In genomic region chr14:25701986-25702385, GRCm38 (mm10) we compare ENCODE assay signal across 8 mouse cellular contexts. TPM values are rescaled to one million over a fixed set of nuclear protein-coding genes. Genes with fewer than 3 reads are reported as not detected.
A peak's percentile ranks its signal among the peaks of the same experiment; 100 is the strongest.
DNase-seq lines count a peak whose midpoint lies in the region; ATAC-seq and TF ChIP-seq lines count a peak whose summit lies in the region.

No protein-coding gene starts in this region.

- H3K9me3 ChIP-seq in limb, embryonic 11.5 days (ENCODE audit: control insufficient read depth, low read length) = no peaks in the 10 kb centered on the region
- no peaks in the 10 kb centered on the region for H3K9me3 ChIP-seq in limb, embryonic 10.5 days (replicated peaks)
- H3K9me3 ChIP-seq in kidney, embryonic 14.5 days (ENCODE audit: control insufficient read depth, low read length) = no peaks in the 10 kb centered on the region

- H3K4me1 ChIP-seq in cerebellum, adult 2 months (ENCODE audit: control insufficient read depth, insufficient read depth, low read length) = no peaks in the 10 kb centered on the region
- no peaks in the 10 kb centered on the region for H3K4me1 ChIP-seq in limb, embryonic 11.5 days (ENCODE audit: control insufficient read depth, insufficient read depth, low read length)
- H3K4me1 ChIP-seq in limb, embryonic 10.5 days = no peaks in the 10 kb centered on the region
- H3K4me1 ChIP-seq in cortical plate, adult 2 months (ENCODE audit: control insufficient read depth, insufficient read depth, low read length) = no peaks in the 10 kb centered on the region
- no peaks in the 10 kb centered on the region for H3K4me1 ChIP-seq in kidney, embryonic 14.5 days (ENCODE audit: control insufficient read depth, insufficient read depth, low read length)

- H3K4me3 ChIP-seq in cerebellum, adult 2 months (replicated peaks; ENCODE audit: insufficient read depth, low read depth, low read length) = no peak overlapping the region
- H3K4me3 ChIP-seq in limb, embryonic 11.5 days (ENCODE audit: low read depth, low read length) = no peak overlapping the region
- no peak overlapping the region for H3K4me3 ChIP-seq in limb, embryonic 10.5 days
- H3K4me3 ChIP-seq in cortical plate, adult 2 months (ENCODE audit: insufficient read depth, low read length) = no peak overlapping the region
- no peak overlapping the region for H3K4me3 ChIP-seq in kidney, embryonic 14.5 days (ENCODE audit: low read length)

- no peak overlapping the region for H3K4me2 ChIP-seq in limb, embryonic 11.5 days (ENCODE audit: low read depth, severe bottlenecking)
- no peak overlapping the region for H3K4me2 ChIP-seq in kidney, embryonic 14.5 days (replicated peaks; ENCODE audit: low read depth, low read length)

- H3K27ac ChIP-seq in cerebellum, adult 2 months (ENCODE audit: insufficient read depth, low read length) = no peak overlapping the region
- H3K27ac ChIP-seq in limb, embryonic 11.5 days (replicated peaks; ENCODE audit: low read depth, low read length) = no peak overlapping the region
- H3K27ac ChIP-seq in limb, embryonic 10.5 days = no peak overlapping the region
- H3K27ac ChIP-seq in cortical plate, adult 2 months (ENCODE audit: insufficient read depth, low read length) = no peak overlapping the region
- H3K27ac ChIP-seq in kidney, embryonic 14.5 days (ENCODE audit: low read depth, low read length) = no peak overlapping the region

- no peak for TF ChIP-seq POLR2A in cerebellum, adult 2 months (IDR thresholded peaks at IDR 0.05; ENCODE audit: borderline replicate concordance, insufficient read depth, low read length)
- no peak for TF ChIP-seq POLR2A in cortical plate, adult 2 months (IDR thresholded peaks at IDR 0.05; ENCODE audit: extremely low read depth, insufficient read depth, low read length)

- peak; percentile 55; the same call in 1 of the 2 replicates for TF ChIP-seq CTCF in cerebellum, adult 2 months (IDR thresholded peaks at IDR 0.05; ENCODE audit: borderline replicate concordance, insufficient read depth, low read depth, low read length)
- TF ChIP-seq CTCF in cortical plate, adult 2 months (IDR thresholded peaks at IDR 0.05; ENCODE audit: extremely low read depth, insufficient read depth, low read length) = peak; percentile 79

- DNase-seq in cerebellum, adult 2 months = no peak
- no peak for DNase-seq in cerebellum, adult 8-10 months
- DNase-seq in limb, embryonic 11.5 days (ENCODE audit: low spot score) = peak; percentile 49
- DNase-seq in limb, embryonic 10.5 days (ENCODE audit: low spot score) = no peak
- peak; percentile 72 for DNase-seq in lung, postnatal 10 days
- no peak for DNase-seq in urinary bladder, postnatal 4 days (ENCODE audit: low spot score in 2 of 2)

- H3K27me3 ChIP-seq in cerebellum, adult 2 months (ENCODE audit: control insufficient read depth, insufficient read depth, low read length) = no peaks in the 10 kb centered on the region
- H3K27me3 ChIP-seq in limb, embryonic 11.5 days (ENCODE audit: control insufficient read depth, insufficient read depth, low read length) = no peaks in the 10 kb centered on the region
- H3K27me3 ChIP-seq in limb, embryonic 10.5 days (ENCODE audit: low read depth, poor library complexity, severe bottlenecking) = no peaks in the 10 kb centered on the region
- H3K27me3 ChIP-seq in kidney, embryonic 14.5 days (ENCODE audit: control insufficient read depth, insufficient read depth, low read length) = no peaks in the 10 kb centered on the region

- ATAC-seq in limb, embryonic 11.5 days (ENCODE audit: insufficient number of reproducible peaks, low FRiP score, low TSS enrichment, low read depth) = 0 out of 2 replicates have a peak, but pooled peaks have one; percentile 31
- ATAC-seq in kidney, embryonic 14.5 days (ENCODE audit: low FRiP score, low TSS enrichment) = no peak

- H3K9ac ChIP-seq in limb, embryonic 11.5 days (ENCODE audit: low read length) = no peak overlapping the region
- H3K9ac ChIP-seq in kidney, embryonic 14.5 days (ENCODE audit: low read depth, low read length) = no peak overlapping the region

- peaks cover 2% of the 10 kb centered on the region; the same call in 1 of the 2 replicates for H3K36me3 ChIP-seq in limb, embryonic 11.5 days (ENCODE audit: control insufficient read depth, insufficient read depth, low read length)
- peaks cover 40% of the 10 kb centered on the region for H3K36me3 ChIP-seq in limb, embryonic 10.5 days
- H3K36me3 ChIP-seq in kidney, embryonic 14.5 days (ENCODE audit: control insufficient read depth, insufficient read depth, low read length) = peaks cover 27% of the 10 kb centered on the region

RNA-seq across cellular contexts. Expression of gene Ppif, which starts 8.0 kb away (rescaled TPM):
- polyA plus RNA-seq in cerebellum, adult 2 months (2012; rRNA removed) = 62.7 and 63.3 TPM in 2 replicates
- 47.4 and 50.9 TPM in 2 replicates for polyA plus RNA-seq in limb, embryonic 11.5 days (2014; fragmentation: Nextera tagmentation; extraction: Ambion mirVana)
- polyA plus RNA-seq in limb, embryonic 10.5 days (2016; fragmentation: Nextera tagmentation; extraction: Ambion mirVana) = 56.8 and 67.3 TPM in 2 replicates
- 49.4 and 51.7 TPM in 2 replicates for polyA plus RNA-seq in cortical plate, adult 2 months (2012; rRNA removed)
- polyA plus RNA-seq in kidney, embryonic 14.5 days (2014; fragmentation: Nextera tagmentation; extraction: Ambion mirVana) = 44.4 and 46.6 TPM in 2 replicates

Comparison
In these comparisons a context has a peak if more than half of its experiments do, and no peak if none do; other contexts are left out.
1. DNase-seq: peak in limb, embryonic 11.5 days (single experiment) and lung, postnatal 10 days (single experiment); none in cerebellum, adult 2 months (0 of 2), cerebellum, adult 8-10 months (single experiment), limb, embryonic 10.5 days (single experiment) and urinary bladder, postnatal 4 days (0 of 2).